Mouse (Mus musculus): ENCODE data around the gene Wee2.

The Wee2 gene

GRCm38 (mm10) chr6:40438936-40439335, at the start of gene Wee2:
Wee2 (plus strand) TSS chr6:40439088.
- DNase-seq (ENCODE audit: low spot score) = no peak

GRCm38 (mm10) chr6:40390975-40391374, 47.9 kb upstream of the Wee2 start:
- DNase-seq (ENCODE audit: low spot score) = no peak

- DNase-seq (ENCODE audit: low spot score) = no peak
Measured at GRCm38 (mm10) chr6:40393213-40393612, 45.7 kb upstream of the Wee2 start.

GRCm38 (mm10) chr6:40402031-40402430, 36.9 kb upstream of the Wee2 start:
- no peak for DNase-seq (ENCODE audit: low spot score)

- no peak for DNase-seq (ENCODE audit: low spot score)
Measured at GRCm38 (mm10) chr6:40403640-40404285, 35.1 kb upstream of the Wee2 start.

- DNase-seq (ENCODE audit: low spot score) = no peak
Measured at GRCm38 (mm10) chr6:40411085-40411484, 27.8 kb upstream of the Wee2 start.

- no peak for DNase-seq (ENCODE audit: low spot score)
Measured at GRCm38 (mm10) chr6:40413046-40413445, 25.8 kb upstream of the Wee2 start.

GRCm38 (mm10) chr6:40413565-40413964, 25.3 kb upstream of the Wee2 start:
- DNase-seq (ENCODE audit: low spot score) = no peak

- DNase-seq (ENCODE audit: low spot score) = no peak
Measured at GRCm38 (mm10) chr6:40415799-40416198, 23.1 kb upstream of the Wee2 start.

- no peak for DNase-seq (ENCODE audit: low spot score)
Measured at GRCm38 (mm10) chr6:40418386-40418785, 20.5 kb upstream of the Wee2 start.

GRCm38 (mm10) chr6:40421099-40421498, 17.8 kb upstream of the Wee2 start:
- DNase-seq (ENCODE audit: low spot score) = no peak

- no peak for DNase-seq (ENCODE audit: low spot score)
Measured at GRCm38 (mm10) chr6:40423013-40423412, 15.9 kb upstream of the Wee2 start.

GRCm38 (mm10) chr6:40423774-40424173, 15.1 kb upstream of the Wee2 start:
- DNase-seq (ENCODE audit: low spot score) = no peak

- no peak for DNase-seq (ENCODE audit: low spot score)
Measured at GRCm38 (mm10) chr6:40427441-40427840, 11.4 kb upstream of the Wee2 start.

- DNase-seq (ENCODE audit: low spot score) = no peak
Measured at GRCm38 (mm10) chr6:40428696-40429095, 10.2 kb upstream of the Wee2 start.

- no peak for DNase-seq (ENCODE audit: low spot score)
Measured at GRCm38 (mm10) chr6:40429521-40429931, 9.4 kb upstream of the Wee2 start.

- no peak for DNase-seq (ENCODE audit: low spot score)
Measured at GRCm38 (mm10) chr6:40430251-40430650, 8.6 kb upstream of the Wee2 start.

- DNase-seq (ENCODE audit: low spot score) = no peak
Measured at GRCm38 (mm10) chr6:40430878-40431277, 8.0 kb upstream of the Wee2 start.

GRCm38 (mm10) chr6:40431356-40431755, 7.5 kb upstream of the Wee2 start:
- DNase-seq (ENCODE audit: low spot score) = no peak

- DNase-seq (ENCODE audit: low spot score) = no peak
Measured at GRCm38 (mm10) chr6:40431812-40432211, 7.1 kb upstream of the Wee2 start.

GRCm38 (mm10) chr6:40432346-40433275, 6.3 kb upstream of the Wee2 start:
- no peak for DNase-seq (ENCODE audit: low spot score)

GRCm38 (mm10) chr6:40434697-40435096, 4.2 kb upstream of the Wee2 start:
- DNase-seq (ENCODE audit: low spot score) = no peak

Measured in spleen, adult 12 weeks (tissue).